Mouse (Mus musculus) erythroblast, embryonic 14.5 days (primary cell): ENCODE results near the gene Daglb.

Experiments
- GATA1 ChIP-seq: IDR thresholded peaks from 2 replicates; pipeline ENCODE4 v1.6.1; 2012; ENCODE audit warnings: low read length, inconsistent platforms, mixed read lengths
- TAL1 ChIP-seq: IDR thresholded peaks from 3 replicates; pipeline ENCODE4 v1.6.1; 2012; ENCODE audit warnings: low read length, inconsistent platforms, mixed read lengths

- TF ChIP-seq GATA1, result no peak
- no peak for TF ChIP-seq TAL1
These were observed 23.6 kb downstream of the Daglb start for GRCm38 (mm10) chr5:143487998-143488397.
